Mouse (Mus musculus) C2C12 (cell line): ENCODE measurements around the gene Mre11a. TPM values are rescaled to one million over a fixed set of nuclear protein-coding genes. Genes with fewer than 3 reads are reported as not detected.

ENCODE experiments used
- H3K27me3 ChIP-seq: one replicate; pipeline ENCODE4 v1.6.1; 2011; ENCODE audit not compliant: control insufficient read depth, insufficient read depth, insufficient read length
- H3K36me3 ChIP-seq: one replicate; pipeline ENCODE4 v1.6.1; 2011; ENCODE audit not compliant: control insufficient read depth, insufficient read depth
- H3K4me3 ChIP-seq: one replicate; pipeline ENCODE4 v1.5.1; 2011; ENCODE audit warnings: mild to moderate bottlenecking, control low read depth; ENCODE audit not compliant: poor library complexity, insufficient read depth, severe bottlenecking
- H3K79me2 ChIP-seq: one replicate; pipeline ENCODE4 v1.6.1; 2011; ENCODE audit not compliant: control insufficient read depth, insufficient read depth
- H3K79me3 ChIP-seq: one replicate; pipeline ENCODE4 v1.6.1; 2011; ENCODE audit warnings: low read depth, control low read depth
- H3ac ChIP-seq: one replicate; pipeline ENCODE3; 2011; ENCODE audit warnings: low read depth; ENCODE audit not compliant: control insufficient read depth, insufficient read length
- CEBPB ChIP-seq: IDR thresholded peaks from one replicate; pipeline ENCODE4 v1.6.1; 2011; ENCODE audit warnings: low read depth, mild to moderate bottlenecking, control low read depth, moderate library complexity
- CTCF ChIP-seq: IDR thresholded peaks from one replicate; pipeline ENCODE4 v1.5.1; 2011; ENCODE audit not compliant: control insufficient read depth, insufficient read depth, insufficient read length
- FOSL1 ChIP-seq: IDR thresholded peaks from one replicate; pipeline ENCODE4 v1.8.0; 2011; ENCODE audit warnings: mild to moderate bottlenecking, low read length; ENCODE audit not compliant: poor library complexity, insufficient read depth, severe bottlenecking
- MAX ChIP-seq: IDR thresholded peaks from one replicate; pipeline ENCODE4 v1.6.1; 2011; ENCODE audit warnings: mild to moderate bottlenecking, control low read depth
- MYOD1 ChIP-seq: IDR thresholded peaks from one replicate; pipeline ENCODE4 v1.6.1; 2011; ENCODE audit warnings: low read depth; ENCODE audit not compliant: control insufficient read depth, insufficient read length
- MYOG ChIP-seq: IDR thresholded peaks from one replicate; pipeline ENCODE4 v1.6.1; 2011; ENCODE audit not compliant: control insufficient read depth, insufficient read length; ENCODE audit errors: extremely low read depth
- USF1 ChIP-seq: IDR thresholded peaks from one replicate; pipeline ENCODE4 v1.6.1; 2011; ENCODE audit warnings: low read depth, mild to moderate bottlenecking, control low read depth, moderate library complexity
- polyA plus RNA-seq: library from polyadenylated mRNA; unstranded; fragments of >200 nt; fragmentation: generic; extraction: Trizol; gene quantifications from one replicate; pipeline ENCODE4 v1.2.1, GENCODE M21; 2012; ENCODE audit warnings: missing spikeins

Mre11a gene
- polyA plus RNA-seq, 1 experiment, result 16.2 TPM

GRCm38 (mm10) chr9:14805714-14806113 is 21.3 kb downstream of the Mre11a start:
- no peak for TF ChIP-seq MAX
- no peak for TF ChIP-seq MYOD1
- TF ChIP-seq CTCF, result no peak
- no peak for TF ChIP-seq USF1
- no peak for TF ChIP-seq FOSL1
- TF ChIP-seq CEBPB, result no peak
- TF ChIP-seq MYOG, result no peak
- Histone ChIP-seq H3K79me3 (peaks cover 2% of the 10 kb centered on the region), H3K4me3 (no peak overlapping the region), H3K27me3 (no peaks in the 10 kb centered on the region), H3K79me2 (no peaks in the 10 kb centered on the region), H3ac (no peak overlapping the region), H3K36me3 (peaks cover 77% of the 10 kb centered on the region)

- Histone ChIP-seq H3K4me3 (no peak overlapping the region), H3K36me3 (peaks cover 78% of the 10 kb centered on the region)
These were observed 22.3 kb downstream of the Mre11a start for GRCm38 (mm10) chr9:14806786-14807185.

GRCm38 (mm10) chr9:14810111-14810510 is 25.7 kb downstream of the Mre11a start:
- Histone ChIP-seq H3K4me3 (no peak overlapping the region), H3K36me3 (peaks cover 79% of the 10 kb centered on the region), H3ac (no peak overlapping the region), H3K27me3 (no peaks in the 10 kb centered on the region), H3K79me2 (no peaks in the 10 kb centered on the region), H3K79me3 (no peaks in the 10 kb centered on the region)
- TF ChIP-seq CEBPB (no peak), FOSL1 (no peak), USF1 (no peak), CTCF (no peak), MYOG (no peak), MYOD1 (no peak), MAX (no peak)

More at GRCm38 (mm10) chr9:14806786-14807185, 22.3 kb downstream of the Mre11a start:
- Histone ChIP-seq H3K79me3 (peaks cover 2% of the 10 kb centered on the region), H3ac (no peak overlapping the region), H3K79me2 (no peaks in the 10 kb centered on the region), H3K27me3 (no peaks in the 10 kb centered on the region)
- TF ChIP-seq USF1 (no peak), MYOD1 (no peak), FOSL1 (no peak)

- no peaks in the 10 kb centered on the region for H3K27me3 ChIP-seq
- no peaks in the 10 kb centered on the region for H3K79me3 ChIP-seq
- H3ac ChIP-seq, result no peak overlapping the region
- H3K79me2 ChIP-seq, result no peaks in the 10 kb centered on the region
- H3K36me3 ChIP-seq, result peaks cover 76% of the 10 kb centered on the region
- no peak overlapping the region for H3K4me3 ChIP-seq
- no peak for TF ChIP-seq MYOG
- no peak for TF ChIP-seq FOSL1
- no peak for TF ChIP-seq USF1
- no peak for TF ChIP-seq MAX
- TF ChIP-seq CTCF, result no peak
- TF ChIP-seq MYOD1, result no peak
- TF ChIP-seq CEBPB, result no peak
These were observed 36.9 kb downstream of the Mre11a start for GRCm38 (mm10) chr9:14821396-14821795.

GRCm38 (mm10) chr9:14824840-14825239 is 40.4 kb downstream of the Mre11a start:
- H3K36me3 ChIP-seq, result peaks cover 62% of the 10 kb centered on the region
- TF ChIP-seq MYOG (no peak), MYOD1 (no peak), CEBPB (no peak), FOSL1 (no peak), USF1 (no peak), MAX (no peak), CTCF (no peak)
- no peaks in the 10 kb centered on the region for H3K79me3 ChIP-seq
- no peak overlapping the region for H3ac ChIP-seq
- no peaks in the 10 kb centered on the region for H3K79me2 ChIP-seq
- H3K27me3 ChIP-seq, result no peaks in the 10 kb centered on the region
- no peak overlapping the region for H3K4me3 ChIP-seq

- peaks cover 59% of the 10 kb centered on the region for H3K36me3 ChIP-seq
- no peak overlapping the region for H3K4me3 ChIP-seq
- no peaks in the 10 kb centered on the region for H3K79me3 ChIP-seq
- no peaks in the 10 kb centered on the region for H3K27me3 ChIP-seq
- H3K79me2 ChIP-seq, result no peaks in the 10 kb centered on the region
- no peak overlapping the region for H3ac ChIP-seq
- no peak for TF ChIP-seq FOSL1
- no peak for TF ChIP-seq MYOG
- no peak for TF ChIP-seq MYOD1
- TF ChIP-seq CEBPB, result no peak
- no peak for TF ChIP-seq MAX
- no peak for TF ChIP-seq CTCF
- TF ChIP-seq USF1, result no peak
These were observed 43.4 kb downstream of the Mre11a start for GRCm38 (mm10) chr9:14827875-14828274.
